Mouse (Mus musculus) kidney, postnatal 36 days (tissue): ENCODE measurements at regions not wholly inside any gene's neighbourhood (a gene's known extent, or its start where the extent isn't known, plus 50 kb on each side); places are given as distances from the start of the nearest gene placed in this dataset.
A peak's percentile ranks its signal among the peaks of the same experiment; 100 is the strongest.

Experiments used
- DNase-seq, 2 experiments: peaks; one replicate each; pipeline ENCODE4 v3.0.0; 2021 to 2022; ENCODE audit warnings: mixed read lengths in 2 of 2

GRCm38 (mm10) chr12:93549900-93550299, 1700.9 kb upstream of the Sel1l start:
- no peak for DNase-seq

- no peak for DNase-seq
These were observed 1674.5 kb upstream of the Sel1l start for GRCm38 (mm10) chr12:93523465-93523864.

GRCm38 (mm10) chr12:93486381-93486780, 1637.4 kb upstream of the Sel1l start:
- no peak for DNase-seq

GRCm38 (mm10) chr12:93462106-93462505, 1613.1 kb upstream of the Sel1l start:
- no peak for DNase-seq

GRCm38 (mm10) chr12:93449436-93449835, 1600.5 kb upstream of the Sel1l start:
- no peak for DNase-seq

- no peak for DNase-seq
These were observed 1580.3 kb upstream of the Sel1l start for GRCm38 (mm10) chr12:93429218-93429617.

- DNase-seq, result no peak
These were observed 1579.0 kb upstream of the Sel1l start for GRCm38 (mm10) chr12:93427988-93428387.

GRCm38 (mm10) chr12:93416381-93416780, 1567.4 kb upstream of the Sel1l start:
- DNase-seq, result no peak

GRCm38 (mm10) chr12:93415791-93416190, 1566.8 kb upstream of the Sel1l start:
- no peak for DNase-seq

GRCm38 (mm10) chr12:93385578-93385977, 1536.6 kb upstream of the Sel1l start:
- DNase-seq, result no peak

- no peak for DNase-seq
These were observed 1494.0 kb upstream of the Sel1l start for GRCm38 (mm10) chr12:93342933-93343332.

GRCm38 (mm10) chr12:93342525-93342924, 1493.6 kb upstream of the Sel1l start:
- DNase-seq, result no peak

- DNase-seq, result no peak
These were observed 1486.6 kb upstream of the Sel1l start for GRCm38 (mm10) chr12:93335520-93335919.

GRCm38 (mm10) chr12:93312214-93312613, 1463.3 kb upstream of the Sel1l start:
- no peak for DNase-seq

GRCm38 (mm10) chr12:93281816-93282215, 1432.9 kb upstream of the Sel1l start:
- no peak for DNase-seq

GRCm38 (mm10) chr12:93273652-93274051, 1424.7 kb upstream of the Sel1l start:
- DNase-seq, result peak; percentile 14 to 57

GRCm38 (mm10) chr12:93230237-93230636, 1381.3 kb upstream of the Sel1l start:
- no peak for DNase-seq

GRCm38 (mm10) chr12:93226826-93227225, 1377.9 kb upstream of the Sel1l start:
- no peak for DNase-seq

GRCm38 (mm10) chr12:93221179-93221922, 1372.4 kb upstream of the Sel1l start:
- no peak for DNase-seq

GRCm38 (mm10) chr12:93207596-93207995, 1358.6 kb upstream of the Sel1l start:
- DNase-seq, result no peak

GRCm38 (mm10) chr12:93188940-93189339, 1340.0 kb upstream of the Sel1l start:
- no peak for DNase-seq

GRCm38 (mm10) chr12:93173744-93174143, 1324.8 kb upstream of the Sel1l start:
- DNase-seq, result no peak

- DNase-seq, result no peak
These were observed 1311.3 kb upstream of the Sel1l start for GRCm38 (mm10) chr12:93160252-93160651.

GRCm38 (mm10) chr12:93152618-93153245, 1303.8 kb upstream of the Sel1l start:
- DNase-seq, result peak; percentile 28 to 74

- DNase-seq, result no peak
These were observed 1302.6 kb upstream of the Sel1l start for GRCm38 (mm10) chr12:93151530-93151929.
